Mouse (Mus musculus) liver, adult 2 months (tissue): Measurements from ENCODE around the gene Sf3a1. TPM values are rescaled to one million over a fixed set of nuclear protein-coding genes. Genes with fewer than 3 reads are reported as not detected.

Experiments
- DNase-seq: peaks from one replicate; pipeline ENCODE4 v3.0.0-alpha.2; 2011; ENCODE audit warnings: low read depth, low spot score; ENCODE audit errors: extremely low read depth
- H3K27ac ChIP-seq: fragments of 200-500 bp; replicated peaks from 2 replicates; pipeline ENCODE4 v1.5.1; 2012; ENCODE audit warnings: low read depth, mild to moderate bottlenecking, control low read depth, inconsistent platforms, low read length; ENCODE audit not compliant: insufficient read depth
- H3K27me3 ChIP-seq: fragments of 200-500 bp; 2 replicates; pipeline ENCODE4 v1.6.1; 2012; ENCODE audit warnings: mild to moderate bottlenecking, moderate library complexity, low read length, inconsistent platforms; ENCODE audit not compliant: control insufficient read depth, insufficient read depth
- H3K36me3 ChIP-seq: fragments of 200-500 bp; 2 replicates; pipeline ENCODE4 v1.6.1; 2012; ENCODE audit warnings: low read length, inconsistent platforms; ENCODE audit not compliant: control insufficient read depth, insufficient read depth
- H3K4me1 ChIP-seq: fragments of 200-500 bp; 2 replicates; pipeline ENCODE4 v1.6.1; 2011; ENCODE audit warnings: low read length; ENCODE audit not compliant: control insufficient read depth, insufficient read depth
- H3K4me3 ChIP-seq: fragments of 200-500 bp; 2 replicates; pipeline ENCODE4 v1.5.1; 2011; ENCODE audit warnings: low read depth, mild to moderate bottlenecking, control low read depth, low read length, moderate library complexity; ENCODE audit not compliant: insufficient read depth
- H3K79me2 ChIP-seq: fragments of 200-500 bp; 2 replicates; pipeline ENCODE4 v1.6.1; 2012; ENCODE audit warnings: inconsistent platforms, mild to moderate bottlenecking, low read length, moderate library complexity; ENCODE audit not compliant: control insufficient read depth, insufficient read depth
- H3K9ac ChIP-seq: fragments of 200-500 bp; 2 replicates; pipeline ENCODE4 v1.6.1; 2012; ENCODE audit warnings: low read depth, mild to moderate bottlenecking, control low read depth, inconsistent platforms, low read length
- CTCF ChIP-seq: fragments of 200-500 bp; IDR thresholded peaks from 2 replicates; pipeline ENCODE4 v1.5.1; 2011; ENCODE audit warnings: low read depth, low read length, control low read depth
- POLR2A ChIP-seq: fragments of 200-500 bp; IDR thresholded peaks from 2 replicates; pipeline ENCODE4 v1.6.1; 2011; ENCODE audit warnings: low read length, control low read depth; ENCODE audit not compliant: insufficient read depth; ENCODE audit errors: extremely low read depth
- WGBS: fragments of 180-500 bp; shearing (Covaris S2); methylation state at CpG from one replicate; pipeline ENCODE4 v1.1.7; 2018; 5-methylcytosine and 5-hydroxymethylcytosine counted together
- polyA plus RNA-seq: library from polyadenylated mRNA; depleted of rRNA; stranded (reverse); fragments of >200 nt; gene quantifications from 2 replicates; pipeline ENCODE4 v1.2.3, GENCODE M21; 2012; rRNA removed
- total RNA-seq: library from RNA; depleted of rRNA; stranded (reverse); fragments of >200 nt; gene quantifications from 2 replicates; pipeline ENCODE4 v1.2.3, GENCODE M21; 2014; rRNA removed

Sf3a1 gene
- total and polyA plus RNA-seq, 2 experiments, result 4.3 to 12.2 TPM

GRCm38 (mm10) chr11:4231435-4231834 is 71.3 kb downstream of the Sf3a1 start:
- no peak overlapping the region for H3K4me3 ChIP-seq
- DNase-seq, result no peak
- no peak overlapping the region for H3K27ac ChIP-seq
- WGBS, result 95% methylated on average over 2 of the region's 2 CpGs
- TF ChIP-seq CTCF, result no peak
- TF ChIP-seq POLR2A, result no peak
- H3K79me2 ChIP-seq, result no peaks in the 10 kb centered on the region
- no peaks in the 10 kb centered on the region for H3K36me3 ChIP-seq
- H3K9ac ChIP-seq, result no peak overlapping the region
- no peaks in the 10 kb centered on the region for H3K27me3 ChIP-seq
- H3K4me1 ChIP-seq, result peaks cover 4% of the 10 kb centered on the region; the same call in 1 of the 2 replicates

Other genes starting within 250 kb of the Sf3a1 start
- gene Slc35e4, start 245.7 kb upstream of the Sf3a1 start, total RNA-seq, result 0.18 and 0.34 TPM in 2 replicates
- 0.27 and 0.46 TPM in 2 replicates for gene Slc35e4, start 245.7 kb upstream of the Sf3a1 start, polyA plus RNA-seq
- 101 and 110 TPM in 2 replicates for gene Tcn2, start 228.2 kb upstream of the Sf3a1 start, total RNA-seq
- 211 and 236 TPM in 2 replicates for gene Tcn2, start 228.2 kb upstream of the Sf3a1 start, polyA plus RNA-seq
- 17.9 and 20.8 TPM in 2 replicates for gene Pes1, start 196.4 kb upstream of the Sf3a1 start, total RNA-seq
- gene Pes1, start 196.4 kb upstream of the Sf3a1 start, polyA plus RNA-seq, result 17.9 and 22.2 TPM in 2 replicates
- gene 4930556J24Rik, start 183.6 kb upstream of the Sf3a1 start, total RNA-seq, result 0.09 TPM in 1 of 2 replicates, not detected in the other
- gene 4930556J24Rik, start 183.6 kb upstream of the Sf3a1 start, polyA plus RNA-seq, result not detected in 2 replicates
- gene Gal3st1, start 176.7 kb upstream of the Sf3a1 start, total RNA-seq, result 2.2 and 2.6 TPM in 2 replicates
- 1.4 and 4.4 TPM in 2 replicates for gene Gal3st1, start 176.7 kb upstream of the Sf3a1 start, polyA plus RNA-seq
- gene Sec14l4, start 128.9 kb upstream of the Sf3a1 start, total RNA-seq, result 97.5 and 130 TPM in 2 replicates
- 92.9 and 108 TPM in 2 replicates for gene Sec14l4, start 128.9 kb upstream of the Sf3a1 start, polyA plus RNA-seq
- not detected in 2 replicates for gene Sec14l3, start 95.5 kb upstream of the Sf3a1 start, total RNA-seq
- not detected in 2 replicates for gene Sec14l3, start 95.5 kb upstream of the Sf3a1 start, polyA plus RNA-seq
- 16.6 and 23.4 TPM in 2 replicates for gene Mtfp1, start 64.9 kb upstream of the Sf3a1 start, total RNA-seq
- 39.2 and 41.5 TPM in 2 replicates for gene Mtfp1, start 64.9 kb upstream of the Sf3a1 start, polyA plus RNA-seq
- 302 and 310 TPM in 2 replicates for gene Sec14l2, start 36.9 kb upstream of the Sf3a1 start, total RNA-seq
- gene Sec14l2, start 36.9 kb upstream of the Sf3a1 start, polyA plus RNA-seq, result 349 and 371 TPM in 2 replicates
- 10.3 and 10.8 TPM in 2 replicates for gene Rnf215, start 25.1 kb upstream of the Sf3a1 start, total RNA-seq
- 11.3 and 13.1 TPM in 2 replicates for gene Rnf215, start 25.1 kb upstream of the Sf3a1 start, polyA plus RNA-seq
- 4.0 and 4.5 TPM in 2 replicates for gene Ccdc157, start 57 bp upstream of the Sf3a1 start, total RNA-seq
- gene Ccdc157, start 57 bp upstream of the Sf3a1 start, polyA plus RNA-seq, result 6.5 and 9.3 TPM in 2 replicates
- 23.4 and 23.6 TPM in 2 replicates for gene Tbc1d10a, start 26.4 kb downstream of the Sf3a1 start, total RNA-seq
- 18.5 and 22.9 TPM in 2 replicates for gene Tbc1d10a, start 26.4 kb downstream of the Sf3a1 start, polyA plus RNA-seq
- 1.4 and 1.7 TPM in 2 replicates for gene Castor1, start 57.9 kb downstream of the Sf3a1 start, total RNA-seq
- gene Castor1, start 57.9 kb downstream of the Sf3a1 start, polyA plus RNA-seq, result 2.3 and 2.5 TPM in 2 replicates
- 0.47 TPM in 1 of 2 replicates, not detected in the other for gene Osm, start 76.1 kb downstream of the Sf3a1 start, total RNA-seq
- not detected in 2 replicates for gene Osm, start 76.1 kb downstream of the Sf3a1 start, polyA plus RNA-seq
- gene Lif, start 97.2 kb downstream of the Sf3a1 start, total RNA-seq, result not detected in 2 replicates
- gene Lif, start 97.2 kb downstream of the Sf3a1 start, polyA plus RNA-seq, result 0.02 TPM in 2 replicates